Mouse (Mus musculus): Measurements from ENCODE around the gene Fancl.

DNA sequence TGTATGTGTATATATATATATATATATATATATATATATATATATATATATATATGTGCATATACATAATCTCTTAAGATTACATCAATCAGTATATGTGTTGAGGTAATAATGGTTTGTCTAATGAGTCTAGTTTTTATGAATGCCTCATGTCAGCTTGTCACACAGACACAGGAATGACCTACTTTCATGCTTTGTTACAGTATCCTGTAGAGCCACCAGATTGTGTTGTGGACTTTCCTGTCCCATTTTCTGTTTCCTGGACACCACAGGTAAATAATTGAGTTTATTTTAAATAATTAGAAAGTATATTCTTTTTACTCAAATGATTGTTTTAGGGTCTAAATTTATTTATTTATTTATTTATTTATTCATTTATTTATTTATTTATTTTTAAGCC, 48.3 kb downstream of the Fancl start:
- no peak for TF ChIP-seq CTCF (IDR thresholded peaks at IDR 0.05; ENCODE audit: low read depth)
- TF ChIP-seq EP300 (IDR thresholded peaks at IDR 0.05; ENCODE audit: low read depth), result no peak
